Mouse (Mus musculus) thymus, adult 2 months (tissue): ENCODE results near the gene Trip6.

Source experiments
- CTCF ChIP-seq: fragments of 200-500 bp; IDR thresholded peaks from 2 replicates; pipeline ENCODE4 v1.5.1; 2012; ENCODE audit warnings: mild to moderate bottlenecking, control low read depth, low read length, moderate library complexity, borderline replicate concordance; ENCODE audit not compliant: control insufficient read depth, poor library complexity, insufficient read depth; ENCODE audit errors: extremely low read depth
- POLR2A ChIP-seq: fragments of 200-500 bp; IDR thresholded peaks from 2 replicates; pipeline ENCODE4 v1.6.1; 2012; ENCODE audit warnings: mild to moderate bottlenecking, low read length, control low read depth, moderate library complexity; ENCODE audit not compliant: control insufficient read depth, poor library complexity, insufficient read depth; ENCODE audit errors: extremely low read depth

DNA sequence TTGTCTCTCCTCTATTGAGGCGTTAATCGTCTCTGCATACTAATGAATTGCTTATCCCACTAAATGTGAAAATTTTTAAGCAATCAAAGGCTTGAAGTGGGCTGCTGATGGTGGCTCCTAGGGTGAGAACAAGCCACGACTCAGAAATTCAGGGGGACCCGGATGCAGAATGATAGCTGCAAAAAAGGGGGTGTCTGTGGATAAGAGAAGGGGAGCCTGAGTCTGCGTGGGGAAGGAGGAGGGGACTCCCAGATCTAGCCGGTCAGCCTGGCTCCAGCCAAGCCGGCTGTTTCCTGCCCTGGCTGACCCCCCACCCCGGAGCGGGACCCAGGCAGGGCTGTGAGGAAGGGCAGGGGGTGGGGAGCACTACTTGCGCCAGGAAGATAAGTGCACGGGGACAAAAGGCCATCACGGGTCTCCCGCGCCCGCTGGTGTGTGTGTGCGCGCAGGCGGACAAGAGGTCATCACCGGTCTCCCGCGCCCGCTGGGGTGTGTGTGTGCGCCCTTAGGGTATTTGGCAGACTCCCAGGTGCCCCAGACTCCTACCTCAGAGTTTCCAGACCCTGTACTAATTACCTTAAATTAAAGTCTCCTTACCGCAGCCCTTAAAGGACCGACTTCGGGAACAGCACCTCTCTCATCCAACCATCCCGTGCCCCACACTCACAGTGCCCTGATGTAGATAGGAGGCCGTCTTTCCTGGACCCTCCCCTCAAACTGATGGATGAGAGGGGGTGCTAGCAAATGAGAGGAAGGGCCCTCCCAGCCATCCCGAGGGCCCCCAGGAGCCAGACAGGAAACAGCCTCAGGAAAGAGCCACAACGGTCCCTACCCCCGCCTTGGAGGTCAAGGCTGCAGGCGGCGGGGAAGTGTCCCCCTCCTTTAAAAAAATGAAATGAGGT lies 34.5 kb upstream of the Trip6 start:
- no peak for TF ChIP-seq POLR2A
- no peak for TF ChIP-seq CTCF
